Mouse (Mus musculus) cerebellum, adult 2 months (tissue): ENCODE data around the gene Pkd1.

Source experiments
- CTCF ChIP-seq: fragments of 200-500 bp; IDR thresholded peaks from 2 replicates; pipeline ENCODE4 v1.5.1; 2011; ENCODE audit warnings: low read depth, mild to moderate bottlenecking, control low read depth, low read length, moderate library complexity, borderline replicate concordance; ENCODE audit not compliant: insufficient read depth
- POLR2A ChIP-seq: fragments of 200-500 bp; IDR thresholded peaks from 2 replicates; pipeline ENCODE4 v1.6.1; 2011; ENCODE audit warnings: low read length, control low read depth, borderline replicate concordance; ENCODE audit not compliant: insufficient read depth

DNA sequence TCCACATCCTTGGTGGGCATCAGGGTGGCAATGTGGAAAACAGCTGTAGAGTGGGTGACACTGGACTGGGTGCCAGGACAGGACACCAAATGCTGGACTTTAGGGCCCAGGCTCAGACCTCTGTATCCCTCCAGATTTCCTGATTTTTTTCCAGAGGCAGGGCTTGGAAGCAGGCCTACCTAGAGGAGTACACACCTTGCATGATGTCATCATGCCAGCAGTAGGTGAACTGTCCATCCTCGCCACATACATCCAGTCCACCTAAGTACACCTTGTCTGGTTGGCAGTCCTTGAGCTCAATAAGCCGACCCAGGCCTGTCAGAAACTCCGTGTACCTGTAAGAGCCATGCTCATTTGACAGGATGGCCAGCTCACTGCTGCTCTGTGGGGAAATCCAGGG lies 48.4 kb downstream of the Pkd1 start:
- no peak for TF ChIP-seq CTCF
- no peak for TF ChIP-seq POLR2A
